Mouse (Mus musculus): Measurements from ENCODE around the gene Fam102b. TPM values are rescaled to one million over a fixed set of nuclear protein-coding genes. Genes with fewer than 3 reads are reported as not detected.
A peak's percentile ranks its signal among the peaks of the same experiment; 100 is the strongest.

Gene Fam102b
- polyA plus RNA-seq, 1 experiment from 2014 or later = 4.4 TPM

GRCm38 (mm10) chr3:109030817-109031216 lies 3.4 kb upstream of the Fam102b start:
- no peaks in the 10 kb centered on the region for H3K36me3 ChIP-seq
- no peaks in the 10 kb centered on the region for H3K9me3 ChIP-seq (replicated peaks)
- DNase-seq (ENCODE audit: low spot score) = no peak
- H3K4me3 ChIP-seq = no peak overlapping the region
- H3K27me3 ChIP-seq (ENCODE audit: low read depth, poor library complexity, severe bottlenecking) = 0 out of 2 replicates have a peak, but pooled peaks cover 6% of the 10 kb centered on the region
- WGBS = 75% methylated on average over 6 of the region's 6 CpGs
- no peak overlapping the region for H3K27ac ChIP-seq
- peaks cover 54% of the 10 kb centered on the region for H3K4me1 ChIP-seq

GRCm38 (mm10) chr3:109029661-109030060 lies 2.3 kb upstream of the Fam102b start:
- H3K4me3 ChIP-seq = no peak overlapping the region
- peaks cover 59% of the 10 kb centered on the region for H3K4me1 ChIP-seq
- H3K27ac ChIP-seq = no peak overlapping the region
- WGBS = 50% methylated on average over 5 of the region's 5 CpGs
- DNase-seq (ENCODE audit: low spot score) = no peak
- no peaks in the 10 kb centered on the region for H3K36me3 ChIP-seq
- no peaks in the 10 kb centered on the region for H3K9me3 ChIP-seq (replicated peaks)
- 0 out of 2 replicates have a peak, but pooled peaks cover 6% of the 10 kb centered on the region for H3K27me3 ChIP-seq (ENCODE audit: low read depth, poor library complexity, severe bottlenecking)

GRCm38 (mm10) chr3:109026991-109027470 lies 376 bp downstream of the Fam102b start:
- Histone ChIP-seq H3K4me3 (peak overlapping the region; percentile 69), H3K27me3 (ENCODE audit: low read depth, poor library complexity, severe bottlenecking) (0 out of 2 replicates have a peak, but pooled peaks cover 6% of the 10 kb centered on the region), H3K36me3 (no peaks in the 10 kb centered on the region), H3K27ac (peak overlapping the region; percentile 92), H3K9me3 (replicated peaks) (no peaks in the 10 kb centered on the region), H3K4me1 (peaks cover 48% of the 10 kb centered on the region)
- DNase-seq (ENCODE audit: low spot score) = peak; percentile 73
- 4% methylated on average over 51 of the region's 51 CpGs for WGBS

- H3K27me3 ChIP-seq (ENCODE audit: low read depth, poor library complexity, severe bottlenecking) = 0 out of 2 replicates have a peak, but pooled peaks cover 6% of the 10 kb centered on the region
- no peak for DNase-seq (ENCODE audit: low spot score)
- H3K4me1 ChIP-seq = peaks cover 48% of the 10 kb centered on the region
- H3K4me3 ChIP-seq = peak overlapping the region; percentile 69
- no peaks in the 10 kb centered on the region for H3K36me3 ChIP-seq
- peak overlapping the region; percentile 92 for H3K27ac ChIP-seq
- H3K9me3 ChIP-seq (replicated peaks) = no peaks in the 10 kb centered on the region
- WGBS = 8% methylated on average over 15 of the region's 15 CpGs
Measured at GRCm38 (mm10) chr3:109026462-109026990, 881 bp downstream of the Fam102b start.

DNA sequence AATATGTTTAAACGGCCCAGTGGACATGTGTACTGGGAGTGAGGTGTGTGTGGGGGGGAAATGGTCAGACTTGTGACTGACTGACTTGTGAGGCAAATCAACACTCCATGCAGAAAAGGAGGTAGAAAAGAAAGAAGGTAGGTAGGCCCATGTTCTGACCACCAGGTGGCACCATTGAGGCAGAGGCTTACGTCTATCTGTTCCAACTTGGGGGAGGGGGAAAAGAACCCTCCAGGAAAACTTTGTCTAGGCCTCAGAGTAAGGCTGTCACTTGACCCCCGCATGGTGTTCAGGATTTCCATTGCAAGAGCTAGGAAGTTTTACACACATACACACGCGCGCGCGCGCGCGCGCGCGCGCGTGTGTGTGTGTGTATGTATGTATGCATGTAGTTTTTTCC lies 1.8 kb downstream of the Fam102b start:
- H3K36me3 ChIP-seq = no peaks in the 10 kb centered on the region
- WGBS = 21% methylated on average over 16 of the region's 16 CpGs
- peak; percentile 87 for DNase-seq (ENCODE audit: low spot score)
- no peak overlapping the region for H3K27ac ChIP-seq
- peaks cover 39% of the 10 kb centered on the region for H3K4me1 ChIP-seq
- H3K9me3 ChIP-seq (replicated peaks) = no peaks in the 10 kb centered on the region
- H3K27me3 ChIP-seq (ENCODE audit: low read depth, poor library complexity, severe bottlenecking) = 0 out of 2 replicates have a peak, but pooled peaks cover 6% of the 10 kb centered on the region
- H3K4me3 ChIP-seq = peak overlapping the region; percentile 36

GRCm38 (mm10) chr3:109023066-109023465 lies 4.3 kb downstream of the Fam102b start:
- H3K9me3 ChIP-seq (replicated peaks) = no peaks in the 10 kb centered on the region
- DNase-seq (ENCODE audit: low spot score) = no peak
- no peaks in the 10 kb centered on the region for H3K36me3 ChIP-seq
- WGBS = 90% methylated on average over 8 of the region's 8 CpGs
- no peak overlapping the region for H3K4me3 ChIP-seq
- 0 out of 2 replicates have a peak, but pooled peaks cover 6% of the 10 kb centered on the region for H3K27me3 ChIP-seq (ENCODE audit: low read depth, poor library complexity, severe bottlenecking)
- H3K4me1 ChIP-seq = peaks cover 24% of the 10 kb centered on the region; the same call in 1 of the 2 replicates
- H3K27ac ChIP-seq = no peak overlapping the region

DNA sequence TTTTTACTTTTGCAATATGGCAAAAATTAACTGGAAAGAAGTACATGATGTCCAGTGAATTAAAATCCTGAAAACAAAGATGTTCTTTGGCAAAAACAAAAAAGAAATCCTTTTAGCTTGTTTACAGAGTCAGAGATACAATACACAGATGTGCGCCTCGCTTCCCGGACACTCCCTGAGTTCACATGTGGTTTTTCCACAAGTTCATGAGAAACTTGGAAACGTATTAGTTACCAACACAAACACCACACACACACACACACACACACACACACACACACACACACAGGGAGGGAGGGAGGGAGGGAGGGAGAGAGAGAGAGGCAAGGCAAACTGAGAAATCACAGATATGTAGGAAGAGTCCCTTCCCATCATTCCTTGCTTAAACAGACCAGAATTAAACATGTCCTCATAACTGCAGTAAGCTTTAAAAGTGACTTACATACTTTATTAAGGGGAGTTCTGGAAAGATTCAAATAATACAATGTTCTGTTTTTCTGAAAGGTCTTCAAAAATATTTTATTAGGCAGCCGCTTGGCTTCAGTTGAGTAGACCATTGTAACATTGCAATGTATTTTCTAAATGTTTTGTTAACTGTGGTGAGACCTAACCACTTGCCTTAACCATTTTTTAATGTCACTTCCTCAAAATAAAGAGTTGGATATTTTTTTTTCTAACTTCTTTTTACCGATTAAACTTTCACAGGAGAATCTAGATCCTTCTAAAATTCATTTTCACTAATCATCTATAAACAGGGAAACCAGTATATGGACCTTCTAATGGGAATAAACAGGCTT lies 5.5 kb downstream of the Fam102b start:
- H3K27me3 ChIP-seq (ENCODE audit: low read depth, poor library complexity, severe bottlenecking) = 0 out of 2 replicates have a peak, but pooled peaks cover 6% of the 10 kb centered on the region
- H3K4me3 ChIP-seq = no peak overlapping the region
- no peaks in the 10 kb centered on the region for H3K9me3 ChIP-seq (replicated peaks)
- H3K36me3 ChIP-seq = no peaks in the 10 kb centered on the region
- no peak for DNase-seq (ENCODE audit: low spot score)
- WGBS = 92% methylated on average over 6 of the region's 6 CpGs
- peaks cover 15% of the 10 kb centered on the region; the same call in 1 of the 2 replicates for H3K4me1 ChIP-seq
- no peak overlapping the region for H3K27ac ChIP-seq

GRCm38 (mm10) chr3:109018336-109018735 lies 9.1 kb downstream of the Fam102b start:
- Histone ChIP-seq H3K4me3 (no peak overlapping the region), H3K27me3 (ENCODE audit: low read depth, poor library complexity, severe bottlenecking) (no peaks in the 10 kb centered on the region), H3K9me3 (replicated peaks) (no peaks in the 10 kb centered on the region), H3K4me1 (no peaks in the 10 kb centered on the region), H3K36me3 (no peaks in the 10 kb centered on the region), H3K27ac (no peak overlapping the region)
- 91% methylated on average over 5 of the region's 5 CpGs for whole genome bisulfite sequencing
- no peak for DNase-seq (ENCODE audit: low spot score)

DNA sequence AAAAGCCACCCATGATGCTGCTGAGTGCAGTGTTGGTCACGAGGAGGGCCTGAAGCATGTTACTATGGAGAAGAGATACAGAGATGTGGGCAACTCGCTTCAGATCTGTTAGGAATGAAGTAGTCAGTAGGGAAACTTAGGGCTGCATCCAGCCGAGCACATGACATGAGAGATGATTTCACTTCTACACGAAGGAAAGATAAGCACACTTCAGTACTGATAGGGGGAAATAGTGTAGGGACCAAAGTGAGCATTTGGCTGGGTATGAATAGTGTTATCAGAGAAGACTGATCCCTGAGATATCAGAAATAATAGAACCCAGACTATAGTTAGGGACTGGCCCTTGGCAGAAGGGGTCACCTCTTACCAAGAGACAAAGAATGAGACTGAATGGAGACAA lies 14.8 kb downstream of the Fam102b start:
- DNase-seq (ENCODE audit: low spot score) = no peak
- Histone ChIP-seq H3K9me3 (replicated peaks) (no peaks in the 10 kb centered on the region), H3K27me3 (ENCODE audit: low read depth, poor library complexity, severe bottlenecking) (no peaks in the 10 kb centered on the region), H3K4me1 (no peaks in the 10 kb centered on the region), H3K4me3 (no peak overlapping the region), H3K36me3 (no peaks in the 10 kb centered on the region), H3K27ac (no peak overlapping the region)
- 82% methylated on average over 4 of the region's 4 CpGs for WGBS

DNA sequence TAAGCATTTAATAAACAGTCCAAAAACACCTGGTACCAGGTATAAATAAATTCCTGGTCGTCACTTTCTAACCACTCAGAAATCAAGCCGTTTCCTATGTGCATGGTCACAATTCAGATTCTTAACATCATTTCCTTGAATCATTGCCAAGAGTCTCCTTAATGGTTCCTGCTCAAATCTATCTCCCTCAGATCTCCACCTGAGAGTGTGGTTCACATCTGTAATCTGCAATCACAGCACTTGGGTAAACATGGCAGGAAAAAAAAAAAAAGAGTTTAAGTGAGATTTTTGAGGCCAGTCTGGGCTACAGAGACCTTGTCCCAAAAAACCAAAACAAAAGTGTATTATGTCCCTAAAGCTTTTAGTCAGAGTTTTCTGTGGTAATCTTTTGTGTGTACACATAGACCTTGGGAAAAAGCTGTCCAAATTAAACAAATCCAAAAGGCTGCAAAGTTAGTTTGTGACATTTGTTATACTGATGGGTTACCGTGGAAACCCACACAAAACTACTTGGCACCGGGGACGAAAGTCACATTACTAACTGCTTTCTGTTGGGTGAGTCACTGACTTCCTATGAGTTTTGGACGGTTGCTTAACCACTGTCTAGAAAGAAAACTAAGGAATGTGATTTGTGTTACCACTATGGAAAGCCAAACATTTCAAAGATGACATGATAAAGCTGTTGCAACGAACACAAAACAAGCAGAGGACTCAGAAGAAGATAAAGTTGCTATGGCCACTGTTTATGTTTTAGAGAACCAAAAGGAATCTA lies 16.7 kb downstream of the Fam102b start:
- no peak overlapping the region for H3K27ac ChIP-seq
- no peak for DNase-seq (ENCODE audit: low spot score)
- no peak overlapping the region for H3K4me3 ChIP-seq
- WGBS = 85% methylated on average over 7 of the region's 7 CpGs
- H3K9me3 ChIP-seq (replicated peaks) = no peaks in the 10 kb centered on the region
- H3K27me3 ChIP-seq (ENCODE audit: low read depth, poor library complexity, severe bottlenecking) = no peaks in the 10 kb centered on the region
- no peaks in the 10 kb centered on the region for H3K4me1 ChIP-seq
- H3K36me3 ChIP-seq = no peaks in the 10 kb centered on the region

DNA sequence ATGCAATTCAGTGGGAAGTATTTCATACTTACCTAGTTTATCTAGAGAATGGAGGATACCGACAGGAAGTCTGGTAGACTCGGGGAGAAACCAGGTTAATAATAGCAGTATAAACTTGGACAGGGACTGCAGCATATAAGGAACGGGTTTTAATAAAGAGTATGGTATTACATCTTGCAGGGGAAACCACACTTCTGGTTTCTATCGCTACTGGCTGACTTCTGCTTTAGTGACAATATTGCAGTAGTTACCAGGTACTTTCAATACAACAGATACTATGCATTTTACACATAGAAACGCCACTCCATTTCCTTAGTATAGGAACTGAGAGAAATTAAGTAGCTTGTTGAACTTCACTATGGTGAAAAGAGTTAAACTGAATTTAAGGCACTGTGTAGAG lies 19.2 kb downstream of the Fam102b start:
- Histone ChIP-seq H3K27me3 (ENCODE audit: low read depth, poor library complexity, severe bottlenecking) (no peaks in the 10 kb centered on the region), H3K36me3 (no peaks in the 10 kb centered on the region), H3K9me3 (replicated peaks) (no peaks in the 10 kb centered on the region), H3K27ac (no peak overlapping the region), H3K4me1 (peaks cover 3% of the 10 kb centered on the region; the same call in 1 of the 2 replicates), H3K4me3 (no peak overlapping the region)
- 95% methylated on average over 5 of the region's 5 CpGs for WGBS
- DNase-seq (ENCODE audit: low spot score) = no peak

GRCm38 (mm10) chr3:109005777-109006176 lies 21.6 kb downstream of the Fam102b start:
- WGBS = 75% methylated on average over 5 of the region's 5 CpGs
- Histone ChIP-seq H3K36me3 (peaks cover 6% of the 10 kb centered on the region; the same call in 1 of the 2 replicates), H3K9me3 (replicated peaks) (no peaks in the 10 kb centered on the region), H3K4me1 (peaks cover 3% of the 10 kb centered on the region; the same call in 1 of the 2 replicates), H3K4me3 (no peak overlapping the region), H3K27ac (no peak overlapping the region), H3K27me3 (ENCODE audit: low read depth, poor library complexity, severe bottlenecking) (no peaks in the 10 kb centered on the region)
- no peak for DNase-seq (ENCODE audit: low spot score)
